Mouse (Mus musculus) urinary bladder, adult 18-20 months (tissue): ENCODE measurements around the gene Gng5.

ENCODE experiments used
- DNase-seq, 2 experiments: peaks; one replicate each; pipeline ENCODE4 v3.0.0; 2022; ENCODE audit warnings: low spot score in 2 of 2, mixed read lengths in 2 of 2

Gng5 gene

DNA sequence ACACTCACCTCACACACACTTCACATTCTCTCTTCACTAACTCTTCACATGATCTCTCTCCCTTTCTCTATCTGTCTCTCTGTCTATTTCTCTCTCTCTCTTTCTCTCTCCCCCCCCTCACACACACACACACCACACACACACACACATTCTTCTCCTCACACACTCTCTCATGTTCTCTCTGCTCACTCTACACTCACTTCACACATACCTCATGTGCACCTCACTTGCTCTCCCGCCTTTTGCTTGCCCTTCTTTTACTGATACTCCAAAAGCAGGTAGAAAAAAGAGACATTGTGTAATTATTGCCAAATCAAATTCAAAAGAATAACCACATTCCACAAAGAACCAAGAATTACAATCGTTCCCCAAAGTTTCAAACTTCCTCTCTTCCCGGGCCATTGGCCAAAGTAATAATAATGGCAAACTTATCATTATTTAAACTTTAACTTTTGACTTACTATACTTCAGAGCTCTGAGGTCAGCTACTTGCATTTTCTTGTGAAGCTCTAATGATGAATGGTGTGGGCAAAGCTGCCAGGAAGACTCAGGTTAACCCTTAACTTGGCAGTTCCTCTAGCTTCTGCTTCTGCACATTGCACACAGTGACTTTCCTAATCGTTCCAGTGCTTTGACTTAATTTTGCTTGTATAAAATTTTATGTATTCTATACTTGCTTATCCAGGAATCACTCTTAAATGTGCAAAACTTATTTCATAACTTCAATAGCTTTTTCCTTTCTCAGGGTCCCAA lies 41.1 kb downstream of the Gng5 start:
- DNase-seq: no peak

GRCm38 (mm10) chr3:146543632-146544031 lies 44.0 kb downstream of the Gng5 start:
- no peak for DNase-seq

DNA sequence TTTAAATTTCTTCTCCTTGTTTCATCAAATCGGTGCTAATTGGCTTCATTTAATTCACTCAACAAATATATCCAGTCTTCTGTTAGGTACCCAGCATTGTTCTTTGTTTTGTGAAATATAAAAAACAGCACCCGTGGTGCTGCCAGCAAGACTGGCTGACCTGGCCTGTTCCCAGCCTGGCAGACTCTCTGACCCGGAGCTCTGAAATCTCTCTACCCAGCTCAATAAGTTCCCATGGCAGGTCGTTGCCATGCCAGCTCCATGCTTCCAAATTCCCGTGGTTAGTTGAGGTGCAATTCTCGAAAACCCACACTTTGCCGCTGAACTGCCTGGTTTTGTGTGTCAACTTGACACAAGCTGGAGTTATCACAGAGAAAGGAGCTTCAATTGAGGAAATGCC lies 55.2 kb downstream of the Gng5 start:
- DNase-seq: no peak
